Mouse (Mus musculus) lung, embryonic 16.5 days (tissue): ENCODE results near the gene Trim7. TPM values are rescaled to one million over a fixed set of nuclear protein-coding genes. Genes with fewer than 3 reads are reported as not detected.
A peak's percentile ranks its signal among the peaks of the same experiment; 100 is the strongest.

ENCODE experiments used
- ATAC-seq: fragments of 200-750 bp; cut with Nextera tagmentation; 2 replicates; pipeline ENCODE4 v1.8.0; 2017; ENCODE audit warnings: low read depth, mild to moderate bottlenecking, moderate library complexity
- H3K27ac ChIP-seq: fragments of 300-500 bp; sonication (generic); 2 replicates; pipeline ENCODE4 v1.5.1; 2014; ENCODE audit warnings: mild to moderate bottlenecking, control low read depth, low read length
- H3K27me3 ChIP-seq: fragments of 300-500 bp; sonication (generic); 2 replicates; pipeline ENCODE4 v1.6.1; 2014; ENCODE audit warnings: low read depth, low read length, mixed read lengths; ENCODE audit not compliant: control insufficient read depth, insufficient read depth
- H3K36me3 ChIP-seq: fragments of 300-500 bp; sonication (generic); 2 replicates; pipeline ENCODE4 v1.6.1; 2014; ENCODE audit warnings: low read length; ENCODE audit not compliant: control insufficient read depth, insufficient read depth
- H3K4me1 ChIP-seq: fragments of 300-500 bp; sonication (generic); replicated peaks from 2 replicates; pipeline ENCODE4 v1.6.1; 2014; ENCODE audit warnings: low read length, mixed read lengths; ENCODE audit not compliant: control insufficient read depth, insufficient read depth
- H3K4me2 ChIP-seq: fragments of 300-500 bp; sonication (generic); 2 replicates; pipeline ENCODE4 v1.6.1; 2014; ENCODE audit warnings: low read depth, low read length, control low read depth
- H3K4me3 ChIP-seq: fragments of 300-500 bp; sonication (generic); 2 replicates; pipeline ENCODE4 v1.5.1; 2014; ENCODE audit warnings: mild to moderate bottlenecking, low read length, control low read depth
- H3K9ac ChIP-seq: fragments of 300-500 bp; sonication (generic); 2 replicates; pipeline ENCODE4 v1.6.1; 2014; ENCODE audit warnings: low read length, control low read depth
- H3K9me3 ChIP-seq: fragments of 300-500 bp; sonication (generic); 2 replicates; pipeline ENCODE4 v1.6.1; 2016; ENCODE audit warnings: low read length; ENCODE audit not compliant: control insufficient read depth
- WGBS: fragments of 180-500 bp; shearing (Covaris S2); extraction: QIAGEN DNeasy Blood & Tissue Kit; methylation state at CpG from one replicate; pipeline ENCODE4 v1.1.7; 2014; 5-methylcytosine and 5-hydroxymethylcytosine counted together
- polyA plus RNA-seq: library from polyadenylated mRNA; unstranded; fragments of >200 nt; fragmentation: Nextera tagmentation; extraction: Ambion mirVana; gene quantifications from 2 replicates; pipeline ENCODE4 v1.2.1, GENCODE M21; 2015

Trim7 gene
- polyA plus RNA-seq, 1 experiment from 2014 or later, result 0.51 TPM

DNA sequence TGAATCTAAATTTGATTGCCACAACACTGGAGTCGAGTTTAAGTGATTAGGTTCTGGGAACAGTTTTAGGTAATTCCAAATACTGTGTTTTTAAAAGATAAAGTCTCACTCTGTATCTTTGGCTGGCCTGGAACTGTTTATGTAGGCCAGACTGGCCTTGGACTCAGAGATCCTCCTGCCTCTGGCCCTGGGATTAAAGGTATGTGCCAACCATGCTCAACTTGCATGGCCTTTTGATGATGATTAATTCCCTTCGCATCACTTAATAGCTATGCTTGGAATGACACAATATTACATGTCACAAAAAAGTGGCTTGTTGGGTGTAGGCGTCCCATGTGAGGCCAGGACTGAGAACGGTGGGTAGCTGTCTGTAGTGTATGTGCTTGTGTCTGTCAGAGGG is 26.2 kb downstream of the Trim7 start:
- ATAC-seq, result no peak
- peaks cover 14% of the 10 kb centered on the region for H3K4me1 ChIP-seq
- H3K27me3 ChIP-seq, result no peaks in the 10 kb centered on the region
- 79% methylated on average over 4 of the region's 4 CpGs for WGBS
- 0 out of 2 replicates have a peak, but pooled peaks cover 2% of the 10 kb centered on the region for H3K9me3 ChIP-seq
- no peaks in the 10 kb centered on the region for H3K36me3 ChIP-seq
- no peak overlapping the region for H3K4me2 ChIP-seq
- H3K9ac ChIP-seq, result no peak overlapping the region
- H3K27ac ChIP-seq, result no peak overlapping the region
- H3K4me3 ChIP-seq, result no peak overlapping the region

DNA sequence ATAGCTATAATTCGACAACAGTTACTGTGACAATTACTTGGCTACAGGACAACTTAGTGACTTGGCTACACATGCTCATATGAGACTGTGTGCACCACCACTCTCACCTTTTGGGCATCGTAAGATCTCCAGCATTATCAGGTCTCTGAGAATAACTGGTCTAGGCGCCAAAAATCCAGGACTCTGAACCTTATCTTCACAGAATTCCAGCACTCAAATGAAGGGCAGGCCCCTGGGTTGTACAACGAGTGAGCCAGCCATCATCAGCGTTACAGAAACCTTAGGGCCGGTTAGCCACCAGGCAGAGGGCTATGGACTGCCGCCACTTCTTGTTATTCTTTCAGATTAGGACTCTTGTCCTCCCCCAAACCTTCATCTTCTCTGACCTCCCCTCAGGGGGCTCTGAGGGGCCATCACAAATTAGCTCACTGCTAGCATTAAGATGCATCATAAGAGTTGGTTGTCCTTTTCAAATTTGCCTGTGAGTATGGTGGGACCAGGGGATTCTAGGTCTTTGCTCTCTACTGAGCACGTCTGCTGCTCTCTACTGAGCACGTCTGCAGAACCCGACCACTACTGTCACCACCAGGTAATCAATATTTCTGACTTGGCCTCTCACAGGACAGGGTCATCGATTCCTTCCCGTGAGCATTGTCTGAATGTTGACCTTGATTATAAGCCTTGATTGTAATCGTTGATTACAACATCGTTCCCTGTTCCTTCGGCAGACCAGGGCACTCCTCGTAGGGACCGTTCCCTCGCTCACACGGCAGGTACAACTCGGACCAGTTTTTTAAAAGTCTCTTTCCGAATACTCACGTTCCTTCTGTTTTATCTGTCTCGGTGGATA is 26.9 kb downstream of the Trim7 start:
- Histone ChIP-seq H3K27ac (no peak overlapping the region), H3K4me1 (peaks cover 14% of the 10 kb centered on the region), H3K9ac (peak overlapping the region; percentile 52), H3K36me3 (no peaks in the 10 kb centered on the region), H3K27me3 (no peaks in the 10 kb centered on the region), H3K9me3 (0 out of 2 replicates have a peak, but pooled peaks cover 2% of the 10 kb centered on the region), H3K4me3 (peak overlapping the region; percentile 64), H3K4me2 (peak overlapping the region; percentile 67)
- ATAC-seq, result 0 out of 2 replicates have a peak, but pooled peaks have one; percentile 4
- 8% methylated on average over 23 of the region's 23 CpGs for whole genome bisulfite sequencing

DNA sequence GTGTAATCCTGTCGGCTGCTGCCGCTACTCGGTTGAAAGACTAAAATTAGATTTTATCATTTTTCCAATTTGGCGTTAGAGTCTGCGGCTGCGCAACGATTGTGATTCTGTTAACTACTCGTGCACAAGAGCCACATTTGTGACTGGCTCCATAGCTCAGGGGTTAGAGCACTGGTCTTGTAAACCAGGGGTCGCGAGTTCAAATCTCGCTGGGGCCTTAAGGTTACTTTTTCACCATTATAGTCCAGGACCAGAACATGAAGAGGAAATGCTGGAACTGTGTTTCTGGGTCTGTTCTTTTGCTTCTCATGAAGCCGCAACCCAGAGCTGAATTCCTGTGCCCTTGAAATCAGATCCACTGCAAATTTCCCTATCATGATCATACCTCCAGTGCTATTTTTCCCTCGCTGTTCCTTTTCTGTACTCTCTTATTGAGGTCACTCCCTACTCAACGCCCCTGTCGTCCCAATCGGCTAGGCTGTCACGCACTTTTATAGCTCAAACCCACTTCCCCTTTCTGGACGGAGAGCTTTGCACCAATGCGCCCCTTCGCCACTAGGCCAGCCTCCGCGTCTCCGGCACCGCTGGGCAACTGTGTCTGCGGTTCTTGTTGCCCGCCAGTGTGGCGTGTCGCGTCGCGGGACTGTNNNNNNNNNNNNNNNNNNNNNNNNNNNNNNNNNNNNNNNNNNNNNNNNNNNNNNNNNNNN is 27.7 kb downstream of the Trim7 start:
- no peaks in the 10 kb centered on the region for H3K27me3 ChIP-seq
- H3K9ac ChIP-seq, result peak overlapping the region; percentile 65
- H3K9me3 ChIP-seq, result 0 out of 2 replicates have a peak, but pooled peaks cover 2% of the 10 kb centered on the region
- peak; percentile 56 for ATAC-seq
- H3K27ac ChIP-seq, result 0 out of 2 replicates have a peak overlapping the region, but pooled peaks have one; percentile 40
- 0% methylated on average over 31 of the region's 31 CpGs for WGBS
- no peaks in the 10 kb centered on the region for H3K36me3 ChIP-seq
- H3K4me1 ChIP-seq, result peaks cover 22% of the 10 kb centered on the region
- peak overlapping the region; percentile 64 for H3K4me3 ChIP-seq
- H3K4me2 ChIP-seq, result peak overlapping the region; percentile 67

DNA sequence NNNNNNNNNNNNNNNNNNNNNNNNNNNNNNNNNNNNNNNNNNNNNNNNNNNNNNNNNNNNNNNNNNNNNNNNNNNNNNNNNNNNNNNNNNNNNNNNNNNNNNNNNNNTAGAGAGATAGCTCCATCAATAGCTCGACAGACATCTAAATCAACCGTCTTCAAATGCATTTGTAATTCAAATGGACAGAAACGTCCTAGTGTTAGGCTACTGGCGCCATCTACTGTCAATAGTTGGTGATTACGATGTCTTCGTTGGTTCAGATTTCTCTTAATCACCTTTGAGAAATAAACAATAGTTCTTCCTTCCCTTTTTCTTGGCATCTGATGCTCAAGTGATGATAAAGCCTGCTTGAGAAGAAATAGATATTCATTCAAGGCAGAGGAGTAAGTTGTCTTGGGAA is 33.1 kb downstream of the Trim7 start:
- under 1% methylated on average over 6 of the region's 6 CpGs for WGBS
- Histone ChIP-seq H3K27me3 (no peaks in the 10 kb centered on the region; the same call in 1 of the 2 replicates), H3K4me3 (no peak overlapping the region; the same call in 1 of the 2 replicates), H3K9me3 (no peaks in the 10 kb centered on the region), H3K9ac (no peak overlapping the region), H3K4me2 (peak overlapping the region; percentile 88), H3K36me3 (no peaks in the 10 kb centered on the region), H3K4me1 (peaks cover 22% of the 10 kb centered on the region; the same call in 1 of the 2 replicates), H3K27ac (no peak overlapping the region)
- ATAC-seq, result no peak

DNA sequence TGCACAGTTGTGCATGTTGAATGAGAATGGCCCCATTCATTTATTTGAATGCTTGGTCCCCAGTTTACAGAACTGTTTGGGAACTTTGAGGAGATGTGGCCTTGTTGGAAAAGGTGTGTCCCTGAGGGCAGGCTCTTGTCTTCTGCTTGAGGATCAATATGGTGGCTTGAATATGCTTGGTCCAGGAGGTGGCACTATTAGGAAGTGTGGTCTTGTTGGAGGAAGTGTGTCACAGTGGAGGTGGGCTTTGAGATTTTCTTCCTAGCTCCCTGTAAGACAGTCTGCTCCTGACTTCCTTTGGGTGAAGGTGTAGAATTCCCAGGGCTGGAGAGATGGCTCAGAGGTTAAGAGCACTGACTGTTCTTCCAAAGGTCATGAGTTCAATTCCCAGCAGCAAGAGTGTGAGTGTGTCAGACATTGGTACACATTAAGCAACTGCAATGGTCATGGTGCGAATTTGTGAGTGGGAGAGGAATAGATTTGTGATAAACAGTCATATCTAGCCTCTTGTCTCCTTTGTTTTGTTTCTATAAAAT is 36.9 kb downstream of the Trim7 start:
- no peaks in the 10 kb centered on the region for H3K9me3 ChIP-seq
- H3K4me1 ChIP-seq, result peaks cover 11% of the 10 kb centered on the region; the same call in 1 of the 2 replicates
- WGBS, result 54% methylated on average over 1 of the region's 1 CpGs
- H3K36me3 ChIP-seq, result no peaks in the 10 kb centered on the region
- H3K4me3 ChIP-seq, result no peak overlapping the region
- H3K27me3 ChIP-seq, result no peaks in the 10 kb centered on the region; the same call in 1 of the 2 replicates
- H3K4me2 ChIP-seq, result no peak overlapping the region
- ATAC-seq, result no peak
- H3K27ac ChIP-seq, result no peak overlapping the region
- no peak overlapping the region for H3K9ac ChIP-seq

DNA sequence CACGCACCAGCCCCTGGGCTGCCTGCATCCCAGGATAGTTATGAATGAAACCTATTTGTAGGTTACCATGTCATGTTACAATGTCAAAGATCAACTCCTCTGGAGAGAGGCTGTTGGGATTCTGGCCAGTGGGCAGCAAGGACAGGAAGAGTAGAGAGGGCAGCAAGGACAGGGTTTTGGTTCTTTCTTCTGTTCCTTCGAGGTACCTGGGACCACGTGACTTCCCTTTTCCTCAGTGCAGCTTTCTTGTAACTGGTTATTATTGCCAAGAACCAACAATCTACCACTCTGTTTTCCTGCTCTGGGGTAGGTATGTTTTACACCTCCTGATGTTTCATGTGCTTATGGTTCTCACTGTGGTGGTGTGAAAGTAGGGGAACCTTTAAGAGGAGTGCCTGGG is 37.9 kb downstream of the Trim7 start:
- no peak for ATAC-seq
- Histone ChIP-seq H3K27ac (no peak overlapping the region), H3K36me3 (no peaks in the 10 kb centered on the region), H3K4me2 (no peak overlapping the region), H3K27me3 (no peaks in the 10 kb centered on the region; the same call in 1 of the 2 replicates), H3K4me1 (peaks cover under 1% of the 10 kb centered on the region), H3K9me3 (no peaks in the 10 kb centered on the region), H3K9ac (no peak overlapping the region), H3K4me3 (no peak overlapping the region)
- WGBS, result 91% methylated on average over 3 of the region's 3 CpGs

DNA sequence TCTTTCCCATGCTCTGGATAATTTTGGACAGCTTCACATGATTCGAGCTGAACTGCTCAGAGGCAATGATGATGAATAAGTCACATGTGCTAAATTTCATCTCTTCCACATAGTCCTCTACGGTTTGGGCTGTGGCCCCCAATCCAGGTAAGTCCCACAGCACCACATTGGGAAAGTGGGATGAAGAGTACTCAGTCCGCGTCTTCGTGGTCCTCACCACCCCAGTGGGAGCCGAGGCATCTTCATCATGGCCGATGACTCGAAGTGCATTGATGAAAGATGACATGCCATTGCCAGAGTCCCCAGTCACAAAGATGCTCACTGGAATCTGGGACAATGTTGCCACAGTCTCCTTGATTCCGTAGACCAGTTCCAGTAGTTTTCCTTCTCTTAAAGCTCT is 40.5 kb downstream of the Trim7 start:
- H3K4me1 ChIP-seq, result peaks cover 12% of the 10 kb centered on the region
- no peaks in the 10 kb centered on the region for H3K27me3 ChIP-seq
- 94% methylated on average over 9 of the region's 9 CpGs for WGBS
- no peak overlapping the region for H3K9ac ChIP-seq
- no peak overlapping the region for H3K4me3 ChIP-seq
- no peaks in the 10 kb centered on the region for H3K36me3 ChIP-seq
- H3K9me3 ChIP-seq, result no peaks in the 10 kb centered on the region
- no peak for ATAC-seq
- H3K4me2 ChIP-seq, result no peak overlapping the region
- no peak overlapping the region for H3K27ac ChIP-seq

DNA sequence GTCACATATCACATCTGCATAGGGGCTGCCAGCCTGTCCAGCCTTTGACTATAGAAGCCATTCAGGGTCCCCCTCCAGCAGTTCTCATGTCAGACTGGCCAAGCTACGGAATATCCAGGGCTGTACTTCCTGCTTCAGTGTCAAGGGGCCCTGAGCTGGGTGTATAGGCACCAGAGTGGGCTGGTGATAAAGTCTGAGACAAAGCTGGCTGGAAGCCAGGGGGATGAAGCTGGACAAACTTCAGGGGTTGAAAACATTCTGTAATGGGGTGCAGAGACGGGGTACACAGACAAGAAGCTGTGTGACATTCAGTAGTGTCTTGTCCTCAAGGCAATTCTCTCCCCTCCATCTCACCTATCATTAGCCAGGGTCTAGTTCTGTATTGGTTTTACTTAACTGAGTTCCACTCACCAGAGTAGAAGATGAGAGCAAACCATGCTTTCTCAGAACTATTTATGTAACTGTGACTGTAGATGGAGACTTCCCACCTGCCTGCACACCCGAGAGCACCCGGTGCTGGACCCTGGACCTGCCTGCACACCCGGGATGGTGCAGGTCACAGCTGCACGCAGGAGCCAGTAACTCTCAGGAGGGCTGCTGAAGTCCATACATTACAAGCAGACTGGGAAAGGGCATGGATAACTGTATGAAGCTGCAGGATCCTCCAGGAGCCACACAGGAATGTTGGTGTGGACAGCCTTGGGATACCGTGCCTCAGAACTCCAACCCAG is 43.6 kb downstream of the Trim7 start:
- H3K27ac ChIP-seq, result peak overlapping the region; percentile 24; the same call in 1 of the 2 replicates
- H3K4me3 ChIP-seq, result peak overlapping the region; percentile 64
- WGBS, result 29% methylated on average over 7 of the region's 7 CpGs
- H3K36me3 ChIP-seq, result no peaks in the 10 kb centered on the region
- H3K27me3 ChIP-seq, result no peaks in the 10 kb centered on the region
- H3K9me3 ChIP-seq, result no peaks in the 10 kb centered on the region
- ATAC-seq, result no peak
- H3K4me2 ChIP-seq, result peak overlapping the region; percentile 69
- peaks cover 17% of the 10 kb centered on the region for H3K4me1 ChIP-seq
- peak overlapping the region; percentile 52 for H3K9ac ChIP-seq
